Comparison of ENCODE assay signal across 8 mouse cellular contexts in the genomic region with DNA sequence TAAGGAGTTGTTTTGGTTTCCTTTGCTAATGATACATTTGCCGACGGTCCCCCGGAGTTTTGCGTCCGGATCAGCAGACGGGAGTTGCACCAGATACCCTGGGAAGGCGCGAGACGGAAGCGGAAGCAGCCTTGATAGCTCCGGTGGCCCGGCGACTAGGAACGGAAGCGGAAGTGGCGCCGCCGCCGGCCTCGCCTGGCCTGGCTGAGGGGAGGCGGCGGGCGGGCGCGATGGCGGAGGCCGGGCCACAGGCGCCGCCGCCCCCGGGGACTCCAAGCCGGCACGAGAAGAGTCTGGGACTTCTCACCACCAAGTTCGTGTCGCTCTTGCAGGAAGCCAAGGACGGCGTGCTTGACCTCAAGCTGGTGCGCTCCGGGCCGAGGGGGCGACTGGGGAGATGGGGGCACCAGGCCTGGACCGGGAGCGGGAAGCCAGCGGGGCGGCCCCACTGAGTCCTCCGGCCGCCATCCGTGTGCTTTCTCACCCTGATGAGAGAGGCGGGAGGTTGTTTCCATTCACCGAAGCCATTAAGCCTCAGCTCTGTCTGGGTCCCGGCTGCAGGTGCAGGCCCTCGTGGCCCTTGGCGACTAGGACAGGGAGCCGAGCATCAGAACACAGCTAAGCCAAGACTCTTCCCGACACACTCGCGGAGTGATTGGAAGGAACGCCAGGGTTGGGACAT. TPM values are rescaled to one million over a fixed set of nuclear protein-coding genes. Genes with fewer than 3 reads are reported as not detected.
A peak's percentile ranks its signal among the peaks of the same experiment; 100 is the strongest.
DNase-seq lines count a peak whose midpoint lies in the region; ATAC-seq lines count a peak whose summit lies in the region.

A gene (plus strand): TSS at position 153 of the 682 bp plus-strand sequence.

- H3K4me1 ChIP-seq in brown adipose tissue, adult 24 weeks (ENCODE audit: control insufficient read depth, insufficient read depth, insufficient read length, low read length), result 0 out of 2 replicates have a peak, but pooled peaks cover 3% of the 10 kb centered on the region
- H3K4me1 ChIP-seq in heart, embryonic 14.5 days (ENCODE audit: control insufficient read depth in 2 of 2, insufficient read depth in 2 of 2, low read length in 2 of 2), result peaks cover 9 to 17% of the 10 kb centered on the region in 2 experiments
- peaks cover 62% of the 10 kb centered on the region for H3K4me1 ChIP-seq in liver, embryonic 13.5 days (replicated peaks)
- peaks cover 16% of the 10 kb centered on the region for H3K4me1 ChIP-seq in stomach, embryonic 16.5 days (ENCODE audit: control insufficient read depth, insufficient read depth, low read length)

- H3K4me3 ChIP-seq in brown adipose tissue, adult 24 weeks (ENCODE audit: insufficient read depth, low read depth, low read length), result peak within 1 kb of the TSS; percentile 82
- peak within 1 kb of the TSS; percentile 81 to 98 for H3K4me3 ChIP-seq in heart, embryonic 14.5 days (ENCODE audit: control insufficient read depth in 1 of 2, insufficient read depth in 1 of 2, low read depth in 1 of 2, low read length in 2 of 2)
- H3K4me3 ChIP-seq in liver, embryonic 13.5 days (replicated peaks), result peak within 1 kb of the TSS; percentile 99
- H3K4me3 ChIP-seq in stomach, embryonic 16.5 days (replicated peaks; ENCODE audit: low read length), result peak within 1 kb of the TSS; percentile 99

- H3K36me3 ChIP-seq in heart, embryonic 14.5 days (ENCODE audit: control insufficient read depth, insufficient read depth, low read length), result peaks cover 40% of the 10 kb centered on the region
- H3K36me3 ChIP-seq in liver, embryonic 13.5 days, result peaks cover 41% of the 10 kb centered on the region
- H3K36me3 ChIP-seq in stomach, embryonic 16.5 days (ENCODE audit: control insufficient read depth, insufficient read depth, low read length), result peaks cover 18% of the 10 kb centered on the region

- ATAC-seq in CD4-positive, CD25-positive, alpha-beta regulatory T cell, adult 4 months, result peak; percentile 98
- peak; percentile 78 for ATAC-seq in heart, embryonic 14.5 days (ENCODE audit: insufficient number of reproducible peaks, insufficient read depth, low FRiP score, low read depth)
- ATAC-seq in liver, embryonic 13.5 days (ENCODE audit: low read depth), result peak; percentile 70
- ATAC-seq in stomach, embryonic 16.5 days (ENCODE audit: insufficient read depth, low FRiP score), result peak; percentile 91

- H3K27me3 ChIP-seq in heart, embryonic 14.5 days (ENCODE audit: control insufficient read depth, insufficient read depth, low read length), result no peaks in the 10 kb centered on the region
- peaks cover 2% of the 10 kb centered on the region; the same call in 1 of the 2 replicates for H3K27me3 ChIP-seq in liver, embryonic 13.5 days
- no peaks in the 10 kb centered on the region for H3K27me3 ChIP-seq in stomach, embryonic 16.5 days (ENCODE audit: control insufficient read depth, insufficient read depth, low read length)

- peak within 1 kb of the TSS; percentile 77 for H3K4me2 ChIP-seq in heart, embryonic 14.5 days (ENCODE audit: low read length)
- peak within 1 kb of the TSS; percentile 95 for H3K4me2 ChIP-seq in liver, embryonic 13.5 days
- peak within 1 kb of the TSS; percentile 85 for H3K4me2 ChIP-seq in stomach, embryonic 16.5 days (ENCODE audit: low read depth, low read length)

- H3K9me3 ChIP-seq in heart, embryonic 14.5 days (ENCODE audit: control insufficient read depth, low read length), result no peaks in the 10 kb centered on the region
- H3K9me3 ChIP-seq in liver, embryonic 13.5 days (replicated peaks), result no peaks in the 10 kb centered on the region
- H3K9me3 ChIP-seq in stomach, embryonic 16.5 days (replicated peaks; ENCODE audit: control insufficient read depth, low read length), result no peaks in the 10 kb centered on the region

- H3K9ac ChIP-seq in heart, embryonic 14.5 days (ENCODE audit: low read length), result peak within 1 kb of the TSS; percentile 95
- H3K9ac ChIP-seq in liver, embryonic 13.5 days, result peak within 1 kb of the TSS; percentile 99
- H3K9ac ChIP-seq in stomach, embryonic 16.5 days (ENCODE audit: low read length), result peak within 1 kb of the TSS; percentile 97

- peak within 1 kb of the TSS; percentile 80 for H3K27ac ChIP-seq in brown adipose tissue, adult 24 weeks (replicated peaks; ENCODE audit: low read depth, low read length)
- peak within 1 kb of the TSS; percentile 74 to 82 for H3K27ac ChIP-seq in heart, embryonic 14.5 days (replicated peaks in 1 of 2; ENCODE audit: control insufficient read depth in 1 of 2, insufficient read depth in 1 of 2, low read depth in 2 of 2, low read length in 2 of 2)
- peak within 1 kb of the TSS; percentile 97 for H3K27ac ChIP-seq in liver, embryonic 13.5 days
- peak within 1 kb of the TSS; percentile 61 for H3K27ac ChIP-seq in stomach, embryonic 16.5 days (ENCODE audit: low read length)

- peak; percentile 73 for DNase-seq in fibroblast of lung, adult 2 months (ENCODE audit: low read depth)
- peak; percentile 96 for DNase-seq in kidney, postnatal 14 days
- peak; percentile 86 for DNase-seq in liver, embryonic 13.5 days
- DNase-seq in neural tube, embryonic 10.5 days (ENCODE audit: extremely low spot score, low spot score), result peak; percentile 93

- under 1% methylated on average over 58 of the region's 58 CpGs for WGBS in heart, embryonic 14.5 days
- WGBS in liver, embryonic 13.5 days (ENCODE audit: insufficient replicate concordance), result under 1% methylated on average over 58 of the region's 58 CpGs
- WGBS in stomach, embryonic 16.5 days, result under 1% methylated on average over 58 of the region's 58 CpGs

RNA-seq across cellular contexts. Expression of the gene that starts here (rescaled TPM):
- 10 to 100 TPM; 44.5 to 56.2 TPM for polyA plus RNA-seq in CD4-positive, CD25-positive, alpha-beta regulatory T cell, adult 4 months (2017; shearing (Covaris generic))
- 22.5 and 27.0 TPM in 2 replicates for polyA plus RNA-seq in brown adipose tissue, adult 24 weeks (2012; ENCODE audit: insufficient read depth, insufficient read length, missing spikeins)
- 50.3 and 51.3 TPM in 2 replicates for polyA plus RNA-seq in heart, embryonic 14.5 days (2014; fragmentation: Nextera tagmentation; extraction: Ambion mirVana)
- 187 and 232 TPM in 2 replicates for polyA plus RNA-seq in liver, embryonic 13.5 days (2015; fragmentation: Nextera tagmentation; extraction: Ambion mirVana)
- polyA plus RNA-seq in stomach, embryonic 16.5 days (2015; fragmentation: Nextera tagmentation; extraction: Ambion mirVana), result 72.0 and 74.0 TPM in 2 replicates

Comparison
In these comparisons a context has a peak if more than half of its experiments do, and no peak if none do; other contexts are left out.
1. Peak in every context shown above with its lines: DNase-seq, ATAC-seq, H3K4me3 ChIP-seq and H3K27ac ChIP-seq.